Mouse (Mus musculus) lung, postnatal 14 days (tissue): ENCODE data around the gene Try10.
"Not testable (repeated sequence)": the region's sequence is repeated elsewhere in the genome, so short reads cannot be mapped to it uniquely, and the experiment has no call there.

Source experiments
- DNase-seq: peaks from one replicate; pipeline ENCODE4 v3.0.0; 2021

The Try10 gene

GRCm38 (mm10) chr6:41353932-41354331, at the start of gene Try10:
TSS of gene Try10 (plus strand) at chr6:41354105.
- no peak for DNase-seq

GRCm38 (mm10) chr6:41316741-41317140, 37.2 kb upstream of the Try10 start, which contains the start of gene Try5:
TSS of gene Try5 (minus strand) at chr6:41316841.
- DNase-seq = not testable (repeated sequence)

GRCm38 (mm10) chr6:41373772-41374171, 19.9 kb downstream of the Try10 start:
- not testable (repeated sequence) for DNase-seq

- not testable (repeated sequence) for DNase-seq
These were observed 23.7 kb downstream of the Try10 start, which contains the start of gene Prss3 for GRCm38 (mm10) chr6:41377578-41377977. TSS of gene Prss3 (minus strand) at chr6:41377678.

- DNase-seq = no peak
These were observed 32.9 kb downstream of the Try10 start for GRCm38 (mm10) chr6:41386781-41387180.

GRCm38 (mm10) chr6:41391640-41392039, 37.7 kb downstream of the Try10 start:
- DNase-seq = not testable (repeated sequence)

- DNase-seq = not testable (repeated sequence)
These were observed 38.2 kb downstream of the Try10 start, which contains the start of gene Gm5771 for GRCm38 (mm10) chr6:41392056-41392455. TSS of gene Gm5771 (plus strand) at chr6:41392356.
